Mouse (Mus musculus) ES-Bruce4 (cell line): ENCODE measurements at regions not wholly inside any gene's neighbourhood (a gene's known extent, or its start where the extent isn't known, plus 50 kb on each side); places are given as distances from the start of the nearest gene placed in this dataset.

ENCODE experiments used
- EP300 ChIP-seq: IDR thresholded peaks from 2 replicates; pipeline ENCODE4 v1.6.1; 2011; ENCODE audit warnings: low read depth, low read length; ENCODE audit not compliant: insufficient read depth
- POLR2A ChIP-seq: IDR thresholded peaks from one replicate; pipeline ENCODE4 v1.8.1; 2011; ENCODE audit warnings: low read length; ENCODE audit not compliant: insufficient read depth

GRCm38 (mm10) chr1:91691601-91692000, 109.7 kb upstream of the Twist2 start:
- TF ChIP-seq POLR2A (no peak), EP300 (no peak)
